22 mouse cellular contexts compared by ENCODE assay signal in the genomic region with DNA sequence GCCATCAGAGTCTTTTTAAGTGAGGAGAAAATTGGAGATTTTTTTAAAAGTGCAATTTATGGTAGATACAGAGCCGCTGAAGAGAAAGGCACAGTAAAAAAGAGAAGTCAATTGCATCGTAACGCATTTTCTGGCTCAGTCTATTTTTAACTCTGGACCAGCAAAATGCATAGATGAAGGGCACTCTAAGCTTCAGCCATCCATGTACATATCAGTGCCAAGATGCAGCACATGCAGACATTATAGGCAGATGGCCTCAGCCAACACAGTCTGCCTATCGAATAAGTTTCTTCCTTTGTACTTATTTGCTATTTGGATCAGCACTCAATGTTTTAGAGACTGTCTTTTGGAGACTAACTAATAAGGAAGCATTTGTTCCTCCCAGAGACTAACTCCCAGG.
DNase-seq lines count a peak whose midpoint lies in the region; ATAC-seq and TF ChIP-seq lines count a peak whose summit lies in the region.
"Had no signal": no experiment of that assay in that cellular context is flagged by ENCODE, and none has a peak within 500 bp of the region (broad histone marks: within the 10 kb centered on the region; RNA-seq: fewer than 3 reads in every experiment).

No protein-coding gene starts in this region.

- peak; percentile 50; the same call in 1 of the 2 replicates for ATAC-seq in forebrain, embryonic 13.5 days
- ATAC-seq in forebrain, embryonic 11.5 days (replicated peaks; ENCODE audit: low FRiP score), result no peak
- ATAC-seq in midbrain, postnatal 0 days (ENCODE audit: low FRiP score), result no peak
- no peak for ATAC-seq in midbrain, embryonic 13.5 days
- ATAC-seq in intestine, embryonic 16.5 days, result no peak
- ATAC-seq: CD4-positive, CD25-positive, alpha-beta regulatory T cell, adult 4 months; intestine, postnatal 0 days had no signal

- no peaks in the 10 kb centered on the region for H3K27me3 ChIP-seq in forebrain, embryonic 13.5 days
- H3K27me3 ChIP-seq in forebrain, embryonic 11.5 days (ENCODE audit: control insufficient read depth, insufficient read depth, low read length), result no peaks in the 10 kb centered on the region
- H3K27me3 ChIP-seq in midbrain, postnatal 0 days (ENCODE audit: insufficient read depth, low read length), result no peaks in the 10 kb centered on the region
- H3K27me3 ChIP-seq in midbrain, embryonic 13.5 days, result no peaks in the 10 kb centered on the region
- no peaks in the 10 kb centered on the region for H3K27me3 ChIP-seq in intestine, embryonic 16.5 days (replicated peaks; ENCODE audit: control insufficient read depth, insufficient read depth, low read length)
- H3K27me3 ChIP-seq: heart, embryonic 12.5 days; hindbrain, embryonic 15.5 days had no signal

- no peak overlapping the region for H3K4me3 ChIP-seq in forebrain, embryonic 13.5 days
- H3K4me3 ChIP-seq in forebrain, embryonic 11.5 days (ENCODE audit: low read depth, low read length), result no peak overlapping the region
- no peak overlapping the region for H3K4me3 ChIP-seq in midbrain, postnatal 0 days (ENCODE audit: low read depth, low read length)
- no peak overlapping the region for H3K4me3 ChIP-seq in midbrain, embryonic 13.5 days (replicated peaks)
- no peak overlapping the region for H3K4me3 ChIP-seq in intestine, embryonic 16.5 days (ENCODE audit: low read length)
- H3K4me3 ChIP-seq: embryonic facial prominence, embryonic 10.5 days; heart, adult 2 months; heart, embryonic 12.5 days; hindbrain, embryonic 15.5 days had no signal

- no peak for DNase-seq in forebrain, embryonic 11.5 days (ENCODE audit: low spot score)
- peak; percentile 70 for DNase-seq in heart, adult 11 months
- no peak for DNase-seq in heart, adult 18-20 months
- DNase-seq in midbrain, postnatal 0 days (ENCODE audit: low spot score), result peak; percentile 5
- DNase-seq: adrenal gland, adult 8-10 months; adrenal gland, postnatal 36 days; B cell, adult 2 months; cerebellum, adult 11-12 months; cerebellum, adult 9-10 months; cerebellum, postnatal 36 days; gastrocnemius, postnatal 36 days; heart, adult 2 months; heart, postnatal 36 days had no signal

- no peaks in the 10 kb centered on the region for H3K36me3 ChIP-seq in forebrain, embryonic 13.5 days (ENCODE audit: poor library complexity, severe bottlenecking)
- H3K36me3 ChIP-seq in forebrain, embryonic 11.5 days (ENCODE audit: control insufficient read depth, insufficient read depth, low read length), result no peaks in the 10 kb centered on the region
- no peaks in the 10 kb centered on the region for H3K36me3 ChIP-seq in midbrain, postnatal 0 days (ENCODE audit: insufficient read depth, low read length)
- no peaks in the 10 kb centered on the region for H3K36me3 ChIP-seq in midbrain, embryonic 13.5 days
- H3K36me3 ChIP-seq in intestine, embryonic 16.5 days (ENCODE audit: control insufficient read depth, insufficient read depth, low read length), result no peaks in the 10 kb centered on the region
- H3K36me3 ChIP-seq: embryonic facial prominence, embryonic 10.5 days; G1E; heart, embryonic 12.5 days; hindbrain, embryonic 15.5 days had no signal

- no peak for TF ChIP-seq CTCF in midbrain, postnatal 0 days (IDR thresholded peaks at IDR 0.05)

- H3K4me1 ChIP-seq in forebrain, embryonic 13.5 days, result no peaks in the 10 kb centered on the region
- no peaks in the 10 kb centered on the region for H3K4me1 ChIP-seq in forebrain, embryonic 11.5 days (replicated peaks; ENCODE audit: control insufficient read depth, insufficient read depth, low read length)
- no peaks in the 10 kb centered on the region for H3K4me1 ChIP-seq in midbrain, postnatal 0 days (ENCODE audit: insufficient read depth, low read length)
- H3K4me1 ChIP-seq in midbrain, embryonic 13.5 days (replicated peaks), result no peaks in the 10 kb centered on the region
- H3K4me1 ChIP-seq in intestine, embryonic 16.5 days (ENCODE audit: control insufficient read depth, insufficient read depth, low read length), result no peaks in the 10 kb centered on the region
- H3K4me1 ChIP-seq: hindbrain, embryonic 15.5 days had no signal

- no peak overlapping the region for H3K9ac ChIP-seq in forebrain, embryonic 13.5 days
- no peak overlapping the region for H3K9ac ChIP-seq in forebrain, embryonic 11.5 days (ENCODE audit: low read length)
- H3K9ac ChIP-seq in midbrain, postnatal 0 days (replicated peaks; ENCODE audit: low read length, poor library complexity, severe bottlenecking), result no peak overlapping the region
- H3K9ac ChIP-seq in midbrain, embryonic 13.5 days (replicated peaks), result no peak overlapping the region
- H3K9ac ChIP-seq in intestine, embryonic 16.5 days (ENCODE audit: low read depth, low read length), result no peak overlapping the region
- H3K9ac ChIP-seq: heart, embryonic 12.5 days; hindbrain, embryonic 15.5 days had no signal

- H3K27ac ChIP-seq in forebrain, embryonic 13.5 days, result no peak overlapping the region
- no peak overlapping the region for H3K27ac ChIP-seq in forebrain, embryonic 11.5 days (ENCODE audit: low read depth, low read length)
- no peak overlapping the region for H3K27ac ChIP-seq in midbrain, postnatal 0 days (ENCODE audit: low read depth, low read length)
- H3K27ac ChIP-seq in midbrain, embryonic 13.5 days, result no peak overlapping the region
- H3K27ac ChIP-seq in intestine, embryonic 16.5 days (ENCODE audit: low read length), result no peak overlapping the region
- H3K27ac ChIP-seq: embryonic facial prominence, embryonic 10.5 days; heart, adult 2 months; hindbrain, embryonic 15.5 days had no signal

- H3K4me2 ChIP-seq in forebrain, embryonic 13.5 days, result no peak overlapping the region
- no peak overlapping the region for H3K4me2 ChIP-seq in forebrain, embryonic 11.5 days (ENCODE audit: low read depth, low read length, severe bottlenecking)
- H3K4me2 ChIP-seq in midbrain, postnatal 0 days (ENCODE audit: low read depth, low read length, poor library complexity, severe bottlenecking), result no peak overlapping the region
- H3K4me2 ChIP-seq in midbrain, embryonic 13.5 days (replicated peaks), result no peak overlapping the region
- H3K4me2 ChIP-seq in intestine, embryonic 16.5 days (ENCODE audit: low read depth, low read length), result no peak overlapping the region
- H3K4me2 ChIP-seq: heart, embryonic 12.5 days; hindbrain, embryonic 15.5 days had no signal

- no peaks in the 10 kb centered on the region for H3K9me3 ChIP-seq in forebrain, embryonic 13.5 days (replicated peaks)
- no peaks in the 10 kb centered on the region for H3K9me3 ChIP-seq in forebrain, embryonic 11.5 days (ENCODE audit: control insufficient read depth, low read length)
- H3K9me3 ChIP-seq in midbrain, postnatal 0 days (ENCODE audit: low read length), result no peaks in the 10 kb centered on the region
- no peaks in the 10 kb centered on the region for H3K9me3 ChIP-seq in midbrain, embryonic 13.5 days
- no peaks in the 10 kb centered on the region for H3K9me3 ChIP-seq in intestine, embryonic 16.5 days (ENCODE audit: control insufficient read depth, low read length)
- H3K9me3 ChIP-seq: embryonic facial prominence, embryonic 10.5 days; heart, embryonic 12.5 days; hindbrain, embryonic 15.5 days had no signal

- WGBS in forebrain, embryonic 13.5 days, result 78% methylated on average over 4 of the region's 4 CpGs
- WGBS in forebrain, embryonic 11.5 days, result 91% methylated on average over 4 of the region's 4 CpGs
- WGBS in midbrain, postnatal 0 days, result 77% methylated on average over 4 of the region's 4 CpGs
- WGBS in midbrain, embryonic 13.5 days, result 87% methylated on average over 4 of the region's 4 CpGs
- WGBS in intestine, embryonic 16.5 days, result 82% methylated on average over 4 of the region's 4 CpGs

Comparison
In these comparisons a context has a peak if more than half of its experiments do, and no peak if none do; other contexts are left out.
1. DNase-seq: peak in heart, adult 11 months (single experiment) and midbrain, postnatal 0 days (single experiment); none in forebrain, embryonic 11.5 days (single experiment) and heart, adult 18-20 months (0 of 2).